Comparison of ENCODE assay signal across 12 mouse cellular contexts in genomic region chr2:158093345-158093744, GRCm38 (mm10). TPM values are rescaled to one million over a fixed set of nuclear protein-coding genes. Genes with fewer than 3 reads are reported as not detected.
DNase-seq lines count a peak whose midpoint lies in the region; ATAC-seq and TF ChIP-seq lines count a peak whose summit lies in the region.
"Had no signal": no experiment of that assay in that cellular context is flagged by ENCODE, and none has a peak within 500 bp of the region (broad histone marks: within the 10 kb centered on the region; RNA-seq: fewer than 3 reads in every experiment).

No protein-coding gene starts in this region.

- peak; percentile 95 for DNase-seq in heart, adult 11 months
- no peak for DNase-seq in heart, embryonic 10.5 days (ENCODE audit: low spot score)
- DNase-seq in liver, postnatal 0 days = peak; percentile 41
- DNase-seq in liver = no peak
- DNase-seq in brain, adult 2 months (ENCODE audit: low read depth, low spot score) = peak; percentile 67
- DNase-seq in thymus, postnatal 25 days = no peak
- DNase-seq in ovary, postnatal 14 days (ENCODE audit: low spot score) = no peak
- DNase-seq: cerebellum, adult 11 months had no signal

- no peak overlapping the region for H3K9ac ChIP-seq in liver, postnatal 0 days (replicated peaks)
- H3K9ac ChIP-seq: embryonic facial prominence, embryonic 15.5 days; neural tube, embryonic 12.5 days had no signal

- no peaks in the 10 kb centered on the region for H3K27me3 ChIP-seq in heart, embryonic 10.5 days (ENCODE audit: insufficient read depth, poor library complexity, severe bottlenecking)
- no peaks in the 10 kb centered on the region for H3K27me3 ChIP-seq in liver, postnatal 0 days (ENCODE audit: insufficient read depth, low read length)
- H3K27me3 ChIP-seq: embryonic facial prominence, embryonic 15.5 days; neural tube, embryonic 12.5 days had no signal

- WGBS in heart, embryonic 10.5 days = 65% methylated on average over 5 of the region's 5 CpGs
- WGBS in liver, postnatal 0 days (ENCODE audit: insufficient replicate concordance) = 54% methylated on average over 5 of the region's 5 CpGs

- H3K9me3 ChIP-seq in heart, embryonic 10.5 days = no peaks in the 10 kb centered on the region
- no peaks in the 10 kb centered on the region for H3K9me3 ChIP-seq in liver, postnatal 0 days (ENCODE audit: low read length)
- H3K9me3 ChIP-seq: embryonic facial prominence, embryonic 15.5 days; neural tube, embryonic 12.5 days had no signal

- no peak overlapping the region for H3K4me3 ChIP-seq in heart, embryonic 10.5 days
- no peak overlapping the region for H3K4me3 ChIP-seq in liver, postnatal 0 days (ENCODE audit: low read depth, low read length)
- H3K4me3 ChIP-seq: embryonic facial prominence, embryonic 15.5 days; neural tube, embryonic 12.5 days had no signal

- H3K4me1 ChIP-seq in heart, embryonic 10.5 days = peaks cover 30% of the 10 kb centered on the region
- H3K4me1 ChIP-seq in liver, postnatal 0 days (ENCODE audit: insufficient read depth) = peaks cover 6% of the 10 kb centered on the region; the same call in 1 of the 2 replicates

- TF ChIP-seq CTCF in liver, postnatal 0 days (IDR thresholded peaks at IDR 0.05; ENCODE audit: low read depth) = no peak

- no peaks in the 10 kb centered on the region for H3K36me3 ChIP-seq in heart, embryonic 10.5 days
- H3K36me3 ChIP-seq in liver, postnatal 0 days (replicated peaks; ENCODE audit: insufficient read depth, low read length) = no peaks in the 10 kb centered on the region
- H3K36me3 ChIP-seq: embryonic facial prominence, embryonic 15.5 days; neural tube, embryonic 12.5 days had no signal

- peak; percentile 76; the same call in 1 of the 2 replicates for ATAC-seq in liver, postnatal 0 days
- peak; percentile 84 for ATAC-seq in megakaryocyte, adult 5-6 weeks (ENCODE audit: poor library complexity, severe bottlenecking)
- ATAC-seq: inflammation-experienced regulatory T-cells, adult 6 months had no signal

- H3K4me2 ChIP-seq in liver, postnatal 0 days (ENCODE audit: low read depth, low read length) = no peak overlapping the region
- H3K4me2 ChIP-seq: embryonic facial prominence, embryonic 15.5 days; neural tube, embryonic 12.5 days had no signal

- TF ChIP-seq EP300 in liver, postnatal 0 days (IDR thresholded peaks at IDR 0.05; ENCODE audit: low read depth) = no peak

- no peak overlapping the region for H3K27ac ChIP-seq in heart, embryonic 10.5 days
- H3K27ac ChIP-seq in liver, postnatal 0 days (ENCODE audit: low read depth) = no peak overlapping the region
- H3K27ac ChIP-seq: embryonic facial prominence, embryonic 15.5 days; neural tube, embryonic 12.5 days had no signal

RNA-seq across cellular contexts. Expression of gene Tgm2, which starts 52.9 kb away (rescaled TPM):
- 134 and 256 TPM in 2 replicates for polyA plus RNA-seq in heart, embryonic 10.5 days (2016; fragmentation: Nextera tagmentation; extraction: Ambion mirVana)
- polyA plus RNA-seq in liver, postnatal 0 days (2015; fragmentation: Nextera tagmentation; extraction: Ambion mirVana) = 44.4 and 59.7 TPM in 2 replicates
- total RNA-seq in megakaryocyte, adult 5-6 weeks (2015) = 0.71 and 1.0 TPM in 2 replicates
- 2.1 and 2.6 TPM in 2 replicates for total RNA-seq in megakaryocyte, adult 5-6 weeks (2017)

Comparison
In these comparisons a context has a peak if more than half of its experiments do, and no peak if none do; other contexts are left out.
1. DNase-seq: peak in heart, adult 11 months (single experiment), liver, postnatal 0 days (single experiment) and brain, adult 2 months (single experiment); none in heart, embryonic 10.5 days (single experiment), liver (single experiment), thymus, postnatal 25 days (single experiment) and ovary, postnatal 14 days (single experiment).